Mouse (Mus musculus): ENCODE measurements around the gene Ccdc85c.

DNA sequence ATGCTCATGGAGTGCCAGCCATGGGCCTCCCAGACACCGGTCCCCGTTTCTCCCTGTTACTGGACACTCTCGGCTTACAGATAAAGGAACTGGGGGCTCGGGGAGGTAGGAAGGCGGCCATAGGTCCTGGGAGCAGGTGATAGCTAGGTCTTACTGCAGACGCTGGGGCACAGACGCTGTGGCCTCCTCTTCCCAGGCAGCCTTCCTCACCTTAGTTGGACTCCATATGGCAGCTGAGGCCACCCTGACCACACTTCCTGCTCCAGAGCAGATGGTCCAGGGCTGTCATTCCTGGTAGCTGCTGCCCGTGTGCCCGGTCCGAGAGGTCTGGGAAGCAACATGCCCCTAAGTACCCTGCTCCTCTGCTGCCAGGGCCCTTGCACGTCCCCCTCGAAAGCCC is 48.3 kb downstream of the Ccdc85c start:
- TF ChIP-seq POLR2A (IDR thresholded peaks at IDR 0.05; ENCODE audit: extremely low read depth, insufficient read depth, low read length), result no peak
- TF ChIP-seq CTCF (IDR thresholded peaks at IDR 0.05; ENCODE audit: extremely low read depth, insufficient read depth, low read length), result no peak
